Comparison of ENCODE assay signal across 24 mouse cellular contexts in the genomic region with DNA sequence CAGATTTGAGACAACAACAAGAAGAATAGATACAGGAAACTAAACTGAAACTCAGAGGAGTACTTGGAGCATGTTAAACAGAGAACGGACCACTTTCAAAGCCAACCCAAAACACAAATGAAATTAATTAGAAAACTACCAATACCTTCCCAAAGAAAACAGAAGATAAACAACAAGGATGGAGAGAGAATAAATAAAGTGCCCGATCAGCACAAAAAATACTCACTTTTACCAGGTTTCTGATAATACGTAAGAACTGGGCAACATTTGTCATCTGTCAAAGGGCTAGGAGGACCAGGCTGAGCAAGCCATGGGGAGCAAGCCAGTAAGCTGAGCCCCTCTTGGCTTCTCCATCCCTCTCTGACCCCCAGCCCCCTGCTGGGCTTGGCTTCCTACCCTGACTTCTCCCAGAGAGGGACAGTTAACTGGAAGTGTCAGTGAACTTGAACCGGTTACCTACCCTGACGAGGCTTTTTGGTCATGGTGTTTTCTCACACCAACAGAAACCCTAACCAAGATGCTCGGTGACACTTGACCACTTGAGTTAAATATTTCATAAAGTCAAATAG.
DNase-seq lines count a peak whose midpoint lies in the region; ATAC-seq and TF ChIP-seq lines count a peak whose summit lies in the region.
"Had no signal": no experiment of that assay in that cellular context is flagged by ENCODE, and none has a peak within 500 bp of the region (broad histone marks: within the 10 kb centered on the region; RNA-seq: fewer than 3 reads in every experiment).

No protein-coding gene starts in this region.

- H3K27me3 ChIP-seq in thymus, adult 2 months (ENCODE audit: control insufficient read depth, insufficient read depth, low read length) = no peaks in the 10 kb centered on the region; the same call in 1 of the 2 replicates
- H3K27me3 ChIP-seq in neural tube, embryonic 15.5 days (replicated peaks) = no peaks in the 10 kb centered on the region
- H3K27me3 ChIP-seq: limb, embryonic 15.5 days; neural tube, embryonic 13.5 days; stomach, embryonic 15.5 days had no signal

- ATAC-seq in neural tube, embryonic 15.5 days (ENCODE audit: low FRiP score) = no peak
- no peak for ATAC-seq in erythroblast, adult 5-6 weeks (replicated peaks; ENCODE audit: low FRiP score, poor library complexity, severe bottlenecking)
- ATAC-seq: forebrain, embryonic 14.5 days; midbrain, embryonic 16.5 days had no signal

- 0 out of 2 replicates have a peak, but pooled peaks cover 3% of the 10 kb centered on the region for H3K4me1 ChIP-seq in thymus, adult 2 months (replicated peaks; ENCODE audit: control insufficient read depth, insufficient read depth, low read length)
- peaks cover 3% of the 10 kb centered on the region; the same call in 1 of the 2 replicates for H3K4me1 ChIP-seq in neural tube, embryonic 15.5 days
- H3K4me1 ChIP-seq: limb, embryonic 15.5 days had no signal

- no peak for TF ChIP-seq POLR2A in thymus, adult 2 months (IDR thresholded peaks at IDR 0.05; ENCODE audit: control insufficient read depth, extremely low read depth, insufficient read depth, low read length, poor library complexity)

- H3K9ac ChIP-seq in neural tube, embryonic 15.5 days (replicated peaks) = no peak overlapping the region
- H3K9ac ChIP-seq: hindbrain, embryonic 14.5 days; limb, embryonic 15.5 days; liver, embryonic 14.5 days; lung, embryonic 14.5 days; neural tube, embryonic 13.5 days; stomach, embryonic 15.5 days had no signal

- no peak overlapping the region for H3K4me3 ChIP-seq in thymus, adult 2 months (ENCODE audit: control insufficient read depth, insufficient read depth, low read length)
- no peak overlapping the region for H3K4me3 ChIP-seq in neural tube, embryonic 15.5 days (replicated peaks)
- H3K4me3 ChIP-seq: limb, embryonic 15.5 days; myocyte; neural tube, embryonic 13.5 days; stomach, embryonic 15.5 days had no signal

- intact Hi-C loops in gastrocnemius, postnatal 14 days (cut with DNase I; ENCODE audit: low total_unique reads) = no loop called here

- H3K36me3 ChIP-seq in thymus, adult 2 months (ENCODE audit: control insufficient read depth, insufficient read depth, low read length) = peaks cover 17% of the 10 kb centered on the region
- peaks cover 12% of the 10 kb centered on the region for H3K36me3 ChIP-seq in neural tube, embryonic 15.5 days

- no peak for TF ChIP-seq CTCF in thymus, adult 2 months (IDR thresholded peaks at IDR 0.05; ENCODE audit: borderline replicate concordance, control insufficient read depth, extremely low read depth, insufficient read depth, low read length, poor library complexity)

- WGBS in thymus, adult 2 months = 93% methylated on average over 6 of the region's 6 CpGs
- 91% methylated on average over 6 of the region's 6 CpGs for WGBS in neural tube, embryonic 15.5 days

- peak; percentile 21 for DNase-seq in gastrocnemius, postnatal 14 days
- DNase-seq in gastrocnemius, postnatal 10 days = no peak
- DNase-seq in thymus, adult 2 months = no peak
- DNase-seq in thymus, postnatal 4 days = no peak
- DNase-seq in cerebellum, adult 9-11 months = peak; percentile 24
- DNase-seq: adrenal gland, adult 2 months; heart, postnatal 4 days; kidney, adult 2 months; kidney, postnatal 10 days; layer of hippocampus, postnatal 36 days; lung, embryonic 14.5 days; lung, postnatal 36 days; thymus, postnatal 36 days had no signal

- no peaks in the 10 kb centered on the region for H3K9me3 ChIP-seq in neural tube, embryonic 15.5 days (replicated peaks)
- H3K9me3 ChIP-seq: G1E; limb, embryonic 15.5 days; neural tube, embryonic 13.5 days; stomach, embryonic 15.5 days had no signal

- H3K27ac ChIP-seq in thymus, adult 2 months (ENCODE audit: control insufficient read depth, insufficient read depth, low read length) = 0 out of 2 replicates have a peak overlapping the region, but pooled peaks have one; percentile 11
- H3K27ac ChIP-seq in neural tube, embryonic 15.5 days (replicated peaks) = no peak overlapping the region
- H3K27ac ChIP-seq: hindbrain, embryonic 14.5 days; limb, embryonic 15.5 days; liver, embryonic 14.5 days; neural tube, embryonic 13.5 days; stomach, embryonic 15.5 days had no signal

- no peak overlapping the region for H3K4me2 ChIP-seq in neural tube, embryonic 15.5 days
- H3K4me2 ChIP-seq: hindbrain, embryonic 14.5 days; limb, embryonic 15.5 days; lung, embryonic 14.5 days; neural tube, embryonic 13.5 days; stomach, embryonic 15.5 days had no signal

Comparison
In these comparisons a context has a peak if more than half of its experiments do, and no peak if none do; other contexts are left out.
1. DNase-seq: peak in gastrocnemius, postnatal 14 days (single experiment) and cerebellum, adult 9-11 months (single experiment); none in gastrocnemius, postnatal 10 days (single experiment), thymus, adult 2 months (single experiment) and thymus, postnatal 4 days (single experiment).